Mouse (Mus musculus): ENCODE data around the gene 2900026A02Rik. TPM values are rescaled to one million over a fixed set of nuclear protein-coding genes. Genes with fewer than 3 reads are reported as not detected.

Gene 2900026A02Rik
- total RNA-seq, 1 experiment from 2014 or later = 9.7 TPM

GRCm38 (mm10) chr5:113101457-113101856 is 119.6 kb downstream of the 2900026A02Rik start:
- no peak for ATAC-seq (replicated peaks in 1 of 2; ENCODE audit: insufficient read depth in 1 of 2, low FRiP score in 2 of 2, low TSS enrichment in 1 of 2, low read depth in 1 of 2, poor library complexity in 2 of 2, severe bottlenecking in 2 of 2)

GRCm38 (mm10) chr5:113100422-113100821 is 120.6 kb downstream of the 2900026A02Rik start:
- ATAC-seq (replicated peaks in 1 of 2; ENCODE audit: insufficient read depth in 1 of 2, low FRiP score in 2 of 2, low TSS enrichment in 1 of 2, low read depth in 1 of 2, poor library complexity in 2 of 2, severe bottlenecking in 2 of 2) = no peak

GRCm38 (mm10) chr5:113099546-113099945 is 121.5 kb downstream of the 2900026A02Rik start:
- ATAC-seq (replicated peaks in 1 of 2; ENCODE audit: insufficient read depth in 1 of 2, low FRiP score in 2 of 2, low TSS enrichment in 1 of 2, low read depth in 1 of 2, poor library complexity in 2 of 2, severe bottlenecking in 2 of 2) = peak; percentile 80 to 89; a peak in 3 of 4 replicates

- no peak for ATAC-seq (replicated peaks in 1 of 2; ENCODE audit: insufficient read depth in 1 of 2, low FRiP score in 2 of 2, low TSS enrichment in 1 of 2, low read depth in 1 of 2, poor library complexity in 2 of 2, severe bottlenecking in 2 of 2)
Observed at GRCm38 (mm10) chr5:113097551-113097950, 123.5 kb downstream of the 2900026A02Rik start.

GRCm38 (mm10) chr5:113095456-113095855 is 125.6 kb downstream of the 2900026A02Rik start:
- ATAC-seq (replicated peaks in 1 of 2; ENCODE audit: insufficient read depth in 1 of 2, low FRiP score in 2 of 2, low TSS enrichment in 1 of 2, low read depth in 1 of 2, poor library complexity in 2 of 2, severe bottlenecking in 2 of 2) = no peak

GRCm38 (mm10) chr5:113092406-113092805 is 128.6 kb downstream of the 2900026A02Rik start:
- no peak for ATAC-seq (replicated peaks in 1 of 2; ENCODE audit: insufficient read depth in 1 of 2, low FRiP score in 2 of 2, low TSS enrichment in 1 of 2, low read depth in 1 of 2, poor library complexity in 2 of 2, severe bottlenecking in 2 of 2)

GRCm38 (mm10) chr5:113091162-113091561 is 129.9 kb downstream of the 2900026A02Rik start:
- peak in 1 of 2 experiments; percentile 59; a peak in 2 of 4 replicates for ATAC-seq (replicated peaks in 1 of 2; ENCODE audit: insufficient read depth in 1 of 2, low FRiP score in 2 of 2, low TSS enrichment in 1 of 2, low read depth in 1 of 2, poor library complexity in 2 of 2, severe bottlenecking in 2 of 2)

GRCm38 (mm10) chr5:113090750-113091149 is 130.3 kb downstream of the 2900026A02Rik start:
- no peak for ATAC-seq (replicated peaks in 1 of 2; ENCODE audit: insufficient read depth in 1 of 2, low FRiP score in 2 of 2, low TSS enrichment in 1 of 2, low read depth in 1 of 2, poor library complexity in 2 of 2, severe bottlenecking in 2 of 2)

- ATAC-seq (replicated peaks in 1 of 2; ENCODE audit: insufficient read depth in 1 of 2, low FRiP score in 2 of 2, low TSS enrichment in 1 of 2, low read depth in 1 of 2, poor library complexity in 2 of 2, severe bottlenecking in 2 of 2) = no peak
Observed at GRCm38 (mm10) chr5:113090077-113090690, 130.9 kb downstream of the 2900026A02Rik start.

- no peak for ATAC-seq (replicated peaks in 1 of 2; ENCODE audit: insufficient read depth in 1 of 2, low FRiP score in 2 of 2, low TSS enrichment in 1 of 2, low read depth in 1 of 2, poor library complexity in 2 of 2, severe bottlenecking in 2 of 2)
Observed at GRCm38 (mm10) chr5:113087465-113087864, 133.6 kb downstream of the 2900026A02Rik start.

- ATAC-seq (replicated peaks in 1 of 2; ENCODE audit: insufficient read depth in 1 of 2, low FRiP score in 2 of 2, low TSS enrichment in 1 of 2, low read depth in 1 of 2, poor library complexity in 2 of 2, severe bottlenecking in 2 of 2) = no peak
Observed at GRCm38 (mm10) chr5:113086990-113087389, 134.0 kb downstream of the 2900026A02Rik start.

GRCm38 (mm10) chr5:113086439-113086838 is 134.6 kb downstream of the 2900026A02Rik start:
- no peak for ATAC-seq (replicated peaks in 1 of 2; ENCODE audit: insufficient read depth in 1 of 2, low FRiP score in 2 of 2, low TSS enrichment in 1 of 2, low read depth in 1 of 2, poor library complexity in 2 of 2, severe bottlenecking in 2 of 2)

GRCm38 (mm10) chr5:113085931-113086330 is 135.1 kb downstream of the 2900026A02Rik start:
- no peak for ATAC-seq (replicated peaks in 1 of 2; ENCODE audit: insufficient read depth in 1 of 2, low FRiP score in 2 of 2, low TSS enrichment in 1 of 2, low read depth in 1 of 2, poor library complexity in 2 of 2, severe bottlenecking in 2 of 2)

- no peak for ATAC-seq (replicated peaks in 1 of 2; ENCODE audit: insufficient read depth in 1 of 2, low FRiP score in 2 of 2, low TSS enrichment in 1 of 2, low read depth in 1 of 2, poor library complexity in 2 of 2, severe bottlenecking in 2 of 2)
Observed at GRCm38 (mm10) chr5:113084309-113084708, 136.7 kb downstream of the 2900026A02Rik start.

GRCm38 (mm10) chr5:113082356-113083168 is 138.5 kb downstream of the 2900026A02Rik start:
- ATAC-seq (replicated peaks in 1 of 2; ENCODE audit: insufficient read depth in 1 of 2, low FRiP score in 2 of 2, low TSS enrichment in 1 of 2, low read depth in 1 of 2, poor library complexity in 2 of 2, severe bottlenecking in 2 of 2) = no peak

GRCm38 (mm10) chr5:113081439-113081838 is 139.6 kb downstream of the 2900026A02Rik start, which contains the start of gene Crybb3:
TSS of gene Crybb3 (minus strand) at chr5:113081584.
- no peak for ATAC-seq (replicated peaks in 1 of 2; ENCODE audit: insufficient read depth in 1 of 2, low FRiP score in 2 of 2, low TSS enrichment in 1 of 2, low read depth in 1 of 2, poor library complexity in 2 of 2, severe bottlenecking in 2 of 2)

- no peak for ATAC-seq (replicated peaks in 1 of 2; ENCODE audit: insufficient read depth in 1 of 2, low FRiP score in 2 of 2, low TSS enrichment in 1 of 2, low read depth in 1 of 2, poor library complexity in 2 of 2, severe bottlenecking in 2 of 2)
Observed at GRCm38 (mm10) chr5:113081020-113081419, 140.0 kb downstream of the 2900026A02Rik start.

GRCm38 (mm10) chr5:113079783-113080182 is 141.3 kb downstream of the 2900026A02Rik start:
- peak; percentile 12 to 22; a peak in 1 of 4 replicates for ATAC-seq (replicated peaks in 1 of 2; ENCODE audit: insufficient read depth in 1 of 2, low FRiP score in 2 of 2, low TSS enrichment in 1 of 2, low read depth in 1 of 2, poor library complexity in 2 of 2, severe bottlenecking in 2 of 2)
